Mouse (Mus musculus) stomach, postnatal 0 days (tissue): Measurements from ENCODE around the gene Rps6.

Experiments used
- CTCF ChIP-seq: IDR thresholded peaks from 2 replicates; pipeline ENCODE4 v1.5.1; 2016; ENCODE audit warnings: antibody characterized with exemption, low read depth, mild to moderate bottlenecking, moderate library complexity
- EP300 ChIP-seq: optimal IDR thresholded peaks from 2 replicates; pipeline ENCODE3; 2016; ENCODE audit warnings: antibody characterized with exemption

DNA sequence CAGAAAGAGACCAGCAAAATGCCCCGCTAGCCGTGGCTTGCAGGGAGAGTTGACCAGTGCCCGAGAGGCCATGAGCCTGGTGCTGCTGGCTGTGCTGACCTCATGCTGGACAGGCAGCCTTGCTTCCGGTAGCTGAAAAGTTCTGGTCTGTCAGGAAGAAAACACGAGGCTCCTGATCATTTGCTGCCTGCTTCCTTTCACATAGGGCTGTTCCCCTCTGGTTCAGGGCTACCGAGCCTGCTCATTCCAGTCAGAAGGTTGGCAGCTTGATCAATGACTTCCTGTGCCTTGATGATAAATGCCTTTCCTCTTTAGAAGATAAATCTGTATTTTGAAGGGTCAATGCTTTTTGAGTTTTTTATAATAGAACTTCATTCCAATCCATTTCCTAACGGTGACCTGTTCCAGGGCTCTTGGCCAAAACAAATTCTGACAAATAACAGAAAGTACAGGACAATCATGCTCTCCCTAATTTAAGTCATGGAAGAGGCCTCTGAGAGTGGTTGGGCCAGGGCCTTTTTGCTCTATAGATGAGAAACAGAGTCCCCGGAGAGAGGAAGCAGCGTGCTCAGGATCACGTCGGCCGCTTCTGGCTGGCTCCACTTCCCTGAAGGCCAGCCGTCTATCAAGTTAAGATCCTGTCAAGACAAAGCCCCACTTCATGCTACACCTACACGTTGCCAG, 41.7 kb upstream of the Rps6 start:
- TF ChIP-seq CTCF (no peak), EP300 (no peak)
